Mouse (Mus musculus): ENCODE measurements around the gene Tcirg1. TPM values are rescaled to one million over a fixed set of nuclear protein-coding genes. Genes with fewer than 3 reads are reported as not detected.

The Tcirg1 gene
- total RNA-seq, 2 experiments from 2014 or later, result 22.4 to 23.0 TPM

GRCm38 (mm10) chr19:3902966-3903365 is 4.0 kb downstream of the Tcirg1 start:
- DNase-seq (ENCODE audit: low spot score in 2 of 2), result no peak

GRCm38 (mm10) chr19:3899618-3900017 is 7.3 kb downstream of the Tcirg1 start:
- DNase-seq (ENCODE audit: low spot score in 2 of 2), result no peak

GRCm38 (mm10) chr19:3898952-3899351 is 8.0 kb downstream of the Tcirg1 start:
- DNase-seq (ENCODE audit: low spot score in 2 of 2), result no peak

GRCm38 (mm10) chr19:3897557-3897956 is 9.4 kb downstream of the Tcirg1 start:
- no peak for DNase-seq (ENCODE audit: low spot score in 2 of 2)

GRCm38 (mm10) chr19:3896208-3896607 is 10.7 kb downstream of the Tcirg1 start:
- DNase-seq (ENCODE audit: low spot score in 2 of 2), result no peak

GRCm38 (mm10) chr19:3895171-3895631 is 11.7 kb downstream of the Tcirg1 start:
- no peak for DNase-seq (ENCODE audit: low spot score in 2 of 2)

GRCm38 (mm10) chr19:3894294-3894693 is 12.6 kb downstream of the Tcirg1 start:
- no peak for DNase-seq (ENCODE audit: low spot score in 2 of 2)

GRCm38 (mm10) chr19:3893545-3894116 is 13.3 kb downstream of the Tcirg1 start:
- no peak for DNase-seq (ENCODE audit: low spot score in 2 of 2)

- no peak for DNase-seq (ENCODE audit: low spot score in 2 of 2)
Measured at GRCm38 (mm10) chr19:3890181-3890580, 16.8 kb downstream of the Tcirg1 start.

GRCm38 (mm10) chr19:3889096-3889495 is 17.8 kb downstream of the Tcirg1 start:
- DNase-seq (ENCODE audit: low spot score in 2 of 2), result no peak

GRCm38 (mm10) chr19:3884325-3884990 is 22.5 kb downstream of the Tcirg1 start:
- no peak for DNase-seq (ENCODE audit: low spot score in 2 of 2)

GRCm38 (mm10) chr19:3882214-3882613 is 24.7 kb downstream of the Tcirg1 start:
- DNase-seq (ENCODE audit: low spot score in 2 of 2), result no peak

GRCm38 (mm10) chr19:3880054-3880848 is 26.7 kb downstream of the Tcirg1 start:
- DNase-seq (ENCODE audit: low spot score in 2 of 2), result no peak

GRCm38 (mm10) chr19:3875045-3875444 is 31.9 kb downstream of the Tcirg1 start:
- DNase-seq (ENCODE audit: low spot score in 2 of 2), result no peak

- DNase-seq (ENCODE audit: low spot score in 2 of 2), result no peak
Measured at GRCm38 (mm10) chr19:3872373-3872772, 34.6 kb downstream of the Tcirg1 start.

GRCm38 (mm10) chr19:3871468-3871867 is 35.5 kb downstream of the Tcirg1 start:
- no peak for DNase-seq (ENCODE audit: low spot score in 2 of 2)

- no peak for DNase-seq (ENCODE audit: low spot score in 2 of 2)
Measured at GRCm38 (mm10) chr19:3868290-3868689, 38.6 kb downstream of the Tcirg1 start.

- no peak for DNase-seq (ENCODE audit: low spot score in 2 of 2)
Measured at GRCm38 (mm10) chr19:3864960-3865359, 42.0 kb downstream of the Tcirg1 start.

- no peak for DNase-seq (ENCODE audit: low spot score in 2 of 2)
Measured at GRCm38 (mm10) chr19:3862713-3863112, 44.2 kb downstream of the Tcirg1 start.

- DNase-seq (ENCODE audit: low spot score in 2 of 2), result no peak
Measured at GRCm38 (mm10) chr19:3857220-3857619, 49.7 kb downstream of the Tcirg1 start.

GRCm38 (mm10) chr19:3855601-3856000 is 51.3 kb downstream of the Tcirg1 start:
- no peak for DNase-seq (ENCODE audit: low spot score in 2 of 2)

- no peak for DNase-seq (ENCODE audit: low spot score in 2 of 2)
Measured at GRCm38 (mm10) chr19:3855091-3855490, 51.8 kb downstream of the Tcirg1 start.
